Mouse (Mus musculus) bone marrow macrophage, adult 2 months (primary cell): ENCODE results near the gene Itih1.

Source experiments
- CTCF ChIP-seq: IDR thresholded peaks from 2 replicates; pipeline ENCODE4 v1.5.1; 2012; ENCODE audit warnings: low read depth, mild to moderate bottlenecking, low read length, moderate library complexity
- POLR2A ChIP-seq: IDR thresholded peaks from 2 replicates; pipeline ENCODE4 v1.6.1; 2012; ENCODE audit warnings: mild to moderate bottlenecking, low read depth, low read length, borderline replicate concordance

DNA sequence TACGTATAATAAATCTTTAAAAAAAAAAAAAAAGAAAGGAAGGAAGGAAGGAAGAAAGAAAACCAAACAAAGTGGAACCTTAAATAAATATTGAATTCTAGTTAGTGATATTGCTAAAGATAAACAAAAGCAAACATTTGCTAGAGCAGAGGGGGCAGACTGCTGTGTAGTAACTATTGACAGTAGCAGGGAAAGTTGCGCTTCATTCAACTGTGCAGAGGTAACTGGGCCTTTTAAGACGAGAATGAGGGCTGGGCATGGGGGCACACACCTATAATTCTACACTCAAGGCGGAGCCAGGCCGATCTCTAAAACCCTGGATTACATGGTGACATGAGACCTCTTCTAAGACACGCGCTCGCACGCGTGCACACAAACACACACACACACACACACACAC is 6.9 kb upstream of the Itih1 start:
- TF ChIP-seq POLR2A = no peak
- TF ChIP-seq CTCF = no peak
